Mouse (Mus musculus): ENCODE measurements at regions not wholly inside any gene's neighbourhood (a gene's known extent, or its start where the extent isn't known, plus 50 kb on each side); places are given as distances from the start of the nearest gene placed in this dataset.
A peak's percentile ranks its signal among the peaks of the same experiment; 100 is the strongest.

- no peak overlapping the region for H3K9ac ChIP-seq
- 78% methylated on average over 3 of the region's 3 CpGs for WGBS
- no peaks in the 10 kb centered on the region for H3K27me3 ChIP-seq (replicated peaks)
- H3K4me1 ChIP-seq: no peaks in the 10 kb centered on the region
- no peak overlapping the region for H3K4me2 ChIP-seq
- H3K27ac ChIP-seq: no peak overlapping the region
- H3K4me3 ChIP-seq: no peak overlapping the region
- ATAC-seq (replicated peaks): no peak
- H3K36me3 ChIP-seq (replicated peaks): no peaks in the 10 kb centered on the region
- H3K9me3 ChIP-seq: no peaks in the 10 kb centered on the region
Measured at GRCm38 (mm10) chr1:161602150-161602549, 107.7 kb downstream of the Tnfsf18 start.

GRCm38 (mm10) chr1:161601167-161601566 lies 106.7 kb downstream of the Tnfsf18 start:
- H3K36me3 ChIP-seq (replicated peaks): no peaks in the 10 kb centered on the region
- H3K9me3 ChIP-seq: no peaks in the 10 kb centered on the region
- no peak overlapping the region for H3K9ac ChIP-seq
- no peaks in the 10 kb centered on the region for H3K4me1 ChIP-seq
- H3K27ac ChIP-seq: no peak overlapping the region
- WGBS: 94% methylated on average over 2 of the region's 2 CpGs
- H3K27me3 ChIP-seq (replicated peaks): no peaks in the 10 kb centered on the region
- ATAC-seq (replicated peaks): no peak
- H3K4me2 ChIP-seq: no peak overlapping the region
- H3K4me3 ChIP-seq: no peak overlapping the region

GRCm38 (mm10) chr1:161598167-161598566 lies 103.7 kb downstream of the Tnfsf18 start:
- Histone ChIP-seq H3K4me3 (no peak overlapping the region), H3K27me3 (replicated peaks) (no peaks in the 10 kb centered on the region), H3K27ac (no peak overlapping the region), H3K9me3 (no peaks in the 10 kb centered on the region), H3K4me2 (no peak overlapping the region), H3K4me1 (no peaks in the 10 kb centered on the region), H3K36me3 (replicated peaks) (no peaks in the 10 kb centered on the region), H3K9ac (no peak overlapping the region)
- ATAC-seq (replicated peaks): no peak
- WGBS: 94% methylated on average over 3 of the region's 3 CpGs

- no peak for ATAC-seq (replicated peaks)
- H3K9ac ChIP-seq: no peak overlapping the region
- 61% methylated on average over 1 of the region's 1 CpGs for WGBS
- H3K27me3 ChIP-seq (replicated peaks): no peaks in the 10 kb centered on the region
- no peaks in the 10 kb centered on the region for H3K4me1 ChIP-seq
- H3K27ac ChIP-seq: no peak overlapping the region
- no peak overlapping the region for H3K4me3 ChIP-seq
- no peaks in the 10 kb centered on the region for H3K9me3 ChIP-seq
- no peaks in the 10 kb centered on the region for H3K36me3 ChIP-seq (replicated peaks)
- no peak overlapping the region for H3K4me2 ChIP-seq
Measured at GRCm38 (mm10) chr1:161576530-161576929, 82.1 kb downstream of the Tnfsf18 start.

GRCm38 (mm10) chr1:161575939-161576338 lies 81.5 kb downstream of the Tnfsf18 start:
- ATAC-seq (replicated peaks): peak; percentile 89
- Histone ChIP-seq H3K9ac (no peak overlapping the region), H3K4me1 (no peaks in the 10 kb centered on the region), H3K9me3 (no peaks in the 10 kb centered on the region), H3K27me3 (replicated peaks) (no peaks in the 10 kb centered on the region), H3K4me2 (no peak overlapping the region), H3K36me3 (replicated peaks) (no peaks in the 10 kb centered on the region), H3K27ac (no peak overlapping the region), H3K4me3 (no peak overlapping the region)
- 54% methylated on average over 7 of the region's 7 CpGs for WGBS

- Histone ChIP-seq H3K27me3 (replicated peaks) (no peaks in the 10 kb centered on the region), H3K4me1 (no peaks in the 10 kb centered on the region), H3K4me2 (no peak overlapping the region), H3K36me3 (replicated peaks) (no peaks in the 10 kb centered on the region), H3K27ac (no peak overlapping the region), H3K9me3 (no peaks in the 10 kb centered on the region), H3K4me3 (no peak overlapping the region), H3K9ac (no peak overlapping the region)
- 86% methylated on average over 5 of the region's 5 CpGs for WGBS
- no peak for ATAC-seq (replicated peaks)
Measured at GRCm38 (mm10) chr1:161575171-161575570, 80.7 kb downstream of the Tnfsf18 start.

- H3K36me3 ChIP-seq (replicated peaks): no peaks in the 10 kb centered on the region
- no peak overlapping the region for H3K9ac ChIP-seq
- no peak for ATAC-seq (replicated peaks)
- no peak overlapping the region for H3K4me3 ChIP-seq
- no peaks in the 10 kb centered on the region for H3K9me3 ChIP-seq
- H3K4me1 ChIP-seq: no peaks in the 10 kb centered on the region
- no peaks in the 10 kb centered on the region for H3K27me3 ChIP-seq (replicated peaks)
- 82% methylated on average over 3 of the region's 3 CpGs for WGBS
- no peak overlapping the region for H3K4me2 ChIP-seq
- no peak overlapping the region for H3K27ac ChIP-seq
Measured at GRCm38 (mm10) chr1:161570762-161571161, 76.3 kb downstream of the Tnfsf18 start.

GRCm38 (mm10) chr1:161567826-161568225 lies 73.4 kb downstream of the Tnfsf18 start:
- H3K27ac ChIP-seq: no peak overlapping the region
- H3K4me2 ChIP-seq: no peak overlapping the region
- no peaks in the 10 kb centered on the region for H3K4me1 ChIP-seq
- ATAC-seq (replicated peaks): no peak
- H3K9me3 ChIP-seq: no peaks in the 10 kb centered on the region
- H3K36me3 ChIP-seq (replicated peaks): no peaks in the 10 kb centered on the region
- H3K4me3 ChIP-seq: no peak overlapping the region
- no peaks in the 10 kb centered on the region for H3K27me3 ChIP-seq (replicated peaks)
- H3K9ac ChIP-seq: no peak overlapping the region

GRCm38 (mm10) chr1:161560368-161560767 lies 65.9 kb downstream of the Tnfsf18 start:
- Histone ChIP-seq H3K4me1 (no peaks in the 10 kb centered on the region), H3K9ac (no peak overlapping the region), H3K4me3 (no peak overlapping the region), H3K4me2 (no peak overlapping the region), H3K27me3 (replicated peaks) (no peaks in the 10 kb centered on the region), H3K36me3 (replicated peaks) (no peaks in the 10 kb centered on the region), H3K27ac (no peak overlapping the region), H3K9me3 (no peaks in the 10 kb centered on the region)
- 82% methylated on average over 3 of the region's 3 CpGs for WGBS
- no peak for ATAC-seq (replicated peaks)
